Mouse (Mus musculus) spleen, postnatal 0 days (tissue): ENCODE measurements around the gene Castor2. TPM values are rescaled to one million over a fixed set of nuclear protein-coding genes. Genes with fewer than 3 reads are reported as not detected.

ENCODE experiments used
- polyA plus RNA-seq: library from polyadenylated mRNA; unstranded; fragments of >200 nt; fragmentation: Nextera tagmentation; extraction: Ambion mirVana; gene quantifications from 2 replicates; pipeline ENCODE4 v1.2.1, GENCODE M21; 2015

The Castor2 gene
- 2.1 and 2.3 TPM in 2 replicates for polyA plus RNA-seq

GRCm38 (mm10) chr5:134099496-134100211 is at the start of gene Castor2:
Gene Castor2 (plus strand): TSS chr5:134099711.

GRCm38 (mm10) chr5:134176169-134176881 is 76.8 kb downstream of the Castor2 start, which contains the start of gene Rcc1l:
Gene Rcc1l (minus strand): TSS chr5:134176774.

GRCm38 (mm10) chr5:134183880-134184808 is 84.6 kb downstream of the Castor2 start, which contains the start of gene Gtf2ird2:
Gene Gtf2ird2 (plus strand): TSS chr5:134184019.

Other genes with a start within 250 kb of the Castor2 start
- gene Rcc1l, start 77.1 kb downstream of the Castor2 start, polyA plus RNA-seq = 16.0 and 16.2 TPM in 2 replicates
- 4.0 and 4.9 TPM in 2 replicates for gene Gtf2ird2, start 84.3 kb downstream of the Castor2 start, polyA plus RNA-seq
- gene Ncf1, start 129.9 kb downstream of the Castor2 start, polyA plus RNA-seq = 41.1 and 63.6 TPM in 2 replicates
- 41.7 and 48.7 TPM in 2 replicates for gene Gtf2i, start 215.0 kb downstream of the Castor2 start, polyA plus RNA-seq